Mouse (Mus musculus) neural tube, embryonic 13.5 days (tissue): ENCODE results near the gene Bcl11a. TPM values are rescaled to one million over a fixed set of nuclear protein-coding genes. Genes with fewer than 3 reads are reported as not detected.

ENCODE experiments used
- ATAC-seq: fragments of 200-750 bp; cut with Nextera tagmentation; 2 replicates; pipeline ENCODE4 v1.8.0; 2017; ENCODE audit warnings: low read depth, mild to moderate bottlenecking, moderate TSS enrichment, moderate library complexity
- H3K27ac ChIP-seq: fragments of 300-500 bp; sonication (generic); replicated peaks from 2 replicates; pipeline ENCODE4 v1.5.1; 2015; ENCODE audit warnings: moderate library complexity, mild to moderate bottlenecking, inconsistent platforms
- H3K27me3 ChIP-seq: fragments of 300-500 bp; sonication (generic); 2 replicates; pipeline ENCODE4 v1.6.1; 2015; ENCODE audit warnings: mild to moderate bottlenecking, inconsistent platforms
- H3K36me3 ChIP-seq: fragments of 300-500 bp; sonication (generic); 2 replicates; pipeline ENCODE4 v1.6.1; 2015; ENCODE audit warnings: mild to moderate bottlenecking, inconsistent platforms
- H3K4me1 ChIP-seq: fragments of 300-500 bp; sonication (generic); replicated peaks from 2 replicates; pipeline ENCODE4 v1.6.1; 2015; ENCODE audit warnings: inconsistent platforms
- H3K4me2 ChIP-seq: fragments of 300-500 bp; sonication (generic); 2 replicates; pipeline ENCODE4 v1.6.1; 2015; ENCODE audit warnings: inconsistent platforms, mild to moderate bottlenecking, moderate library complexity
- H3K4me3 ChIP-seq: fragments of 300-500 bp; sonication (generic); 2 replicates; pipeline ENCODE4 v1.5.1; 2015; ENCODE audit warnings: mild to moderate bottlenecking, inconsistent platforms
- H3K9ac ChIP-seq: fragments of 300-500 bp; sonication (generic); 2 replicates; pipeline ENCODE4 v1.6.1; 2015; ENCODE audit warnings: moderate library complexity, mild to moderate bottlenecking, inconsistent platforms
- H3K9me3 ChIP-seq: fragments of 300-500 bp; sonication (generic); 2 replicates; pipeline ENCODE4 v1.6.1; 2016; ENCODE audit warnings: inconsistent platforms
- WGBS: fragments of 180-500 bp; shearing (Covaris S2); methylation state at CpG from one replicate; pipeline ENCODE4 v1.1.7; 2015; 5-methylcytosine and 5-hydroxymethylcytosine counted together
- polyA plus RNA-seq: library from polyadenylated mRNA; unstranded; fragments of >200 nt; fragmentation: Nextera tagmentation; extraction: Ambion mirVana; gene quantifications from 2 replicates; pipeline ENCODE4 v1.2.1, GENCODE M21; 2015

The Bcl11a gene
- polyA plus RNA-seq, 1 experiment from 2014 or later, result 125 TPM

GRCm38 (mm10) chr11:24074021-24074591 lies 3.8 kb upstream of the Bcl11a start:
- no peak for ATAC-seq
- peak overlapping the region; percentile 99 for H3K27ac ChIP-seq
- H3K27me3 ChIP-seq, result no peaks in the 10 kb centered on the region
- peaks cover 25% of the 10 kb centered on the region for H3K4me1 ChIP-seq
- peak overlapping the region; percentile 81 for H3K4me3 ChIP-seq
- WGBS, result 1% methylated on average over 18 of the region's 18 CpGs
- H3K9me3 ChIP-seq, result no peaks in the 10 kb centered on the region
- H3K9ac ChIP-seq, result peak overlapping the region; percentile 98
- no peaks in the 10 kb centered on the region for H3K36me3 ChIP-seq
- H3K4me2 ChIP-seq, result peak overlapping the region; percentile 78

GRCm38 (mm10) chr11:24074634-24075104 lies 3.2 kb upstream of the Bcl11a start, which contains the start of gene A830031A19Rik:
A830031A19Rik (minus strand) TSS chr11:24075054.
- peak within 1 kb of the TSS; percentile 78 for H3K4me2 ChIP-seq
- H3K27me3 ChIP-seq, result no peaks in the 10 kb centered on the region
- no peaks in the 10 kb centered on the region for H3K9me3 ChIP-seq
- ATAC-seq, result no peak
- H3K27ac ChIP-seq, result peak within 1 kb of the TSS; percentile 99
- under 1% methylated on average over 11 of the region's 11 CpGs for WGBS
- H3K36me3 ChIP-seq, result no peaks in the 10 kb centered on the region
- H3K9ac ChIP-seq, result peak within 1 kb of the TSS; percentile 98
- peaks cover 25% of the 10 kb centered on the region for H3K4me1 ChIP-seq
- peak within 1 kb of the TSS; percentile 81 for H3K4me3 ChIP-seq

- Histone ChIP-seq H3K9me3 (no peaks in the 10 kb centered on the region), H3K9ac (peak overlapping the region; percentile 98), H3K4me2 (peak overlapping the region; percentile 78), H3K4me3 (peak overlapping the region; percentile 81), H3K27me3 (no peaks in the 10 kb centered on the region), H3K27ac (peak overlapping the region; percentile 99), H3K4me1 (peaks cover 32% of the 10 kb centered on the region), H3K36me3 (no peaks in the 10 kb centered on the region)
- under 1% methylated on average over 17 of the region's 17 CpGs for WGBS
- no peak for ATAC-seq
Measured at GRCm38 (mm10) chr11:24075486-24076126, 2.2 kb upstream of the Bcl11a start.

- no peaks in the 10 kb centered on the region for H3K36me3 ChIP-seq
- under 1% methylated on average over 32 of the region's 32 CpGs for WGBS
- H3K9me3 ChIP-seq, result no peaks in the 10 kb centered on the region
- H3K9ac ChIP-seq, result peak overlapping the region; percentile 98
- peak overlapping the region; percentile 81 for H3K4me3 ChIP-seq
- peak overlapping the region; percentile 99 for H3K27ac ChIP-seq
- peak; percentile 17; the same call in 1 of the 2 replicates for ATAC-seq
- peak overlapping the region; percentile 78 for H3K4me2 ChIP-seq
- peaks cover 32% of the 10 kb centered on the region for H3K4me1 ChIP-seq
- no peaks in the 10 kb centered on the region for H3K27me3 ChIP-seq
Measured at GRCm38 (mm10) chr11:24076127-24076650, 1.7 kb upstream of the Bcl11a start.

GRCm38 (mm10) chr11:24076821-24077730 lies 780 bp upstream of the Bcl11a start:
- Histone ChIP-seq H3K4me1 (peaks cover 33% of the 10 kb centered on the region), H3K27me3 (no peaks in the 10 kb centered on the region), H3K4me2 (peak overlapping the region; percentile 78), H3K9ac (peak overlapping the region; percentile 98), H3K9me3 (no peaks in the 10 kb centered on the region), H3K27ac (peak overlapping the region; percentile 99), H3K36me3 (no peaks in the 10 kb centered on the region), H3K4me3 (peak overlapping the region; percentile 81)
- ATAC-seq, result peak; percentile 44
- WGBS, result under 1% methylated on average over 59 of the region's 59 CpGs

- H3K27ac ChIP-seq, result peak overlapping the region; percentile 99
- WGBS, result under 1% methylated on average over 38 of the region's 38 CpGs
- H3K4me3 ChIP-seq, result peak overlapping the region; percentile 81
- peaks cover 43% of the 10 kb centered on the region for H3K4me1 ChIP-seq
- H3K27me3 ChIP-seq, result no peaks in the 10 kb centered on the region
- peak overlapping the region; percentile 78 for H3K4me2 ChIP-seq
- H3K36me3 ChIP-seq, result no peaks in the 10 kb centered on the region
- no peak for ATAC-seq
- H3K9ac ChIP-seq, result peak overlapping the region; percentile 98
- no peaks in the 10 kb centered on the region for H3K9me3 ChIP-seq
Measured at GRCm38 (mm10) chr11:24078706-24079316, 955 bp downstream of the Bcl11a start.

GRCm38 (mm10) chr11:24079392-24080391 lies 1.8 kb downstream of the Bcl11a start:
- H3K27me3 ChIP-seq, result no peaks in the 10 kb centered on the region
- H3K4me2 ChIP-seq, result peak overlapping the region; percentile 78
- no peaks in the 10 kb centered on the region for H3K9me3 ChIP-seq
- H3K9ac ChIP-seq, result peak overlapping the region; percentile 98
- H3K36me3 ChIP-seq, result no peaks in the 10 kb centered on the region
- no peak for ATAC-seq
- 1% methylated on average over 43 of the region's 43 CpGs for WGBS
- peaks cover 41% of the 10 kb centered on the region for H3K4me1 ChIP-seq
- peak overlapping the region; percentile 81 for H3K4me3 ChIP-seq
- H3K27ac ChIP-seq, result peak overlapping the region; percentile 99

DNA sequence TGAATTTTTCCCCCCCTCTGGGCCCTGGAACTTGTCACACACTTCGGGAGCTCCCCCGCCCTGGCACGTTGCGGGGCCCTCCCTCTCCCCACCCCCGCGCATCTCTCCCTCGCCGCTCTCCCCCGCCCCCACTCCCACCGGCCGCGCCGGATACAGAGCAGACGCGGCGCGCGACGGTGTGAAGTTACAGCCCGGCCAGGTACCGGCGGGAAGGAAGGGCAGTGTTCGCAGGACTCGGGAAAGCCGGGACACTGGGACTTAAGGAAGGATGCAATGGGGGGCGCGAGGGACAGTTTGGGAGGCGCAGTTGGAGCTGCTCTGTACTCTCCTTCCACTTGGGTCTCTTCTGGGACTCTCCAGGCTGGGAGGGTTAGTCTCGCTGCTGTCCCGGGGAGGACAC lies 2.7 kb downstream of the Bcl11a start:
- Histone ChIP-seq H3K36me3 (peaks cover 5% of the 10 kb centered on the region), H3K4me2 (peak overlapping the region; percentile 78), H3K27ac (peak overlapping the region; percentile 99), H3K9ac (peak overlapping the region; percentile 98), H3K9me3 (no peaks in the 10 kb centered on the region), H3K27me3 (no peaks in the 10 kb centered on the region), H3K4me3 (peak overlapping the region; percentile 81), H3K4me1 (peaks cover 40% of the 10 kb centered on the region)
- ATAC-seq, result peak; percentile 51
- under 1% methylated on average over 28 of the region's 30 CpGs for WGBS

- H3K4me1 ChIP-seq, result peaks cover 45% of the 10 kb centered on the region
- under 1% methylated on average over 35 of the region's 35 CpGs for WGBS
- H3K9me3 ChIP-seq, result no peaks in the 10 kb centered on the region
- ATAC-seq, result peak; percentile 70
- H3K9ac ChIP-seq, result peak overlapping the region; percentile 98
- H3K4me3 ChIP-seq, result peak overlapping the region; percentile 81
- H3K27me3 ChIP-seq, result no peaks in the 10 kb centered on the region
- peaks cover 11% of the 10 kb centered on the region for H3K36me3 ChIP-seq
- peak overlapping the region; percentile 99 for H3K27ac ChIP-seq
- peak overlapping the region; percentile 78 for H3K4me2 ChIP-seq
Measured at GRCm38 (mm10) chr11:24081016-24081686, 3.3 kb downstream of the Bcl11a start.
